Mouse (Mus musculus) MEL (cell line): ENCODE measurements around the gene Gm2381. TPM values are rescaled to one million over a fixed set of nuclear protein-coding genes. Genes with fewer than 3 reads are reported as not detected.
"Not testable (repeated sequence)": the region's sequence is repeated elsewhere in the genome, so short reads cannot be mapped to it uniquely, and the experiment has no call there.

Experiments used
- DNase-seq: peaks from one replicate; pipeline ENCODE4 v3.0.0; 2011; ENCODE audit warnings: low read depth, low spot score
- H3K27ac ChIP-seq: 2 replicates; pipeline ENCODE4 v1.5.1; 2012; ENCODE audit warnings: low read depth, mild to moderate bottlenecking, control low read depth, low read length, moderate library complexity; ENCODE audit not compliant: control insufficient read depth
- H3K27me3 ChIP-seq, 2 experiments: fragments of 150-350 bp in 1 of 2; sonication (generic) in 1 of 2; 2 replicates each; pipeline ENCODE4 v1.6.1; 2012; ENCODE audit warnings: low read length in 2 of 2, mild to moderate bottlenecking in 2 of 2, improper control_type of control experiment in 1 of 2, moderate library complexity in 1 of 2; ENCODE audit not compliant: insufficient read depth in 2 of 2, control insufficient read depth in 1 of 2
- H3K36me3 ChIP-seq, 2 experiments: 2 replicates each; pipeline ENCODE4 v1.6.1; 2012 to 2014; ENCODE audit warnings: low read length in 2 of 2, improper control_type of control experiment in 1 of 2, inconsistent platforms in 1 of 2, mild to moderate bottlenecking in 1 of 2; ENCODE audit not compliant: insufficient read depth in 2 of 2, control insufficient read depth in 1 of 2
- H3K4me1 ChIP-seq, 2 experiments: fragments of 150-350 bp in 1 of 2; sonication (generic) in 1 of 2; 2 replicates each; pipeline ENCODE4 v1.6.1; 2012; ENCODE audit warnings: low read length in 2 of 2, improper control_type of control experiment in 1 of 2, mild to moderate bottlenecking in 1 of 2; ENCODE audit not compliant: insufficient read depth in 2 of 2, control insufficient read depth in 1 of 2
- H3K4me3 ChIP-seq, 2 experiments: fragments of 150-350 bp in 1 of 2; sonication (generic) in 1 of 2; 2 replicates each; pipeline ENCODE4 v1.5.1; 2012; ENCODE audit warnings: low read depth in 2 of 2, low read length in 2 of 2, mild to moderate bottlenecking in 2 of 2, moderate library complexity in 2 of 2, control low read depth in 1 of 2, improper control_type of control experiment in 1 of 2; ENCODE audit not compliant: control insufficient read depth in 1 of 2, insufficient read depth in 1 of 2
- H3K79me2 ChIP-seq: 2 replicates; pipeline ENCODE4 v1.6.1; 2012; ENCODE audit warnings: mild to moderate bottlenecking, low read length, moderate library complexity; ENCODE audit not compliant: control insufficient read depth, poor library complexity, insufficient read depth
- H3K9ac ChIP-seq: 2 replicates; pipeline ENCODE4 v1.6.1; 2012; ENCODE audit warnings: low read depth, mild to moderate bottlenecking, control low read depth, low read length, moderate library complexity; ENCODE audit not compliant: control insufficient read depth, poor library complexity, severe bottlenecking
- H3K9me3 ChIP-seq: fragments of 150-350 bp; sonication (generic); replicated peaks from 2 replicates; pipeline ENCODE4 v1.6.1; 2012; ENCODE audit warnings: mild to moderate bottlenecking, low read length, improper control_type of control experiment, moderate library complexity; ENCODE audit not compliant: insufficient read depth
- CHD1 ChIP-seq: IDR thresholded peaks from 2 replicates; pipeline ENCODE4 v1.6.1; 2012; ENCODE audit warnings: low read depth, mild to moderate bottlenecking, inconsistent platforms, low read length, improper control_type of control experiment
- CHD2 ChIP-seq: IDR thresholded peaks from 2 replicates; pipeline ENCODE4 v1.6.1; 2011; ENCODE audit warnings: low read length, improper control_type of control experiment
- CTCF ChIP-seq, 3 experiments: IDR thresholded peaks in 2 of 3; conservative IDR thresholded peaks in 1 of 3; 2 replicates each; pipeline ENCODE4 v1.5.1; 2011 to 2012; ENCODE audit warnings: low read length in 3 of 3, low read depth in 2 of 3, mild to moderate bottlenecking in 2 of 3, improper control_type of control experiment in 1 of 3, inconsistent platforms in 1 of 3, mixed read lengths in 1 of 3, moderate library complexity in 1 of 3; ENCODE audit not compliant: control insufficient read depth in 1 of 3, insufficient read depth in 1 of 3, poor library complexity in 1 of 3, severe bottlenecking in 1 of 3
- EP300 ChIP-seq, 2 experiments: IDR thresholded peaks; 2 replicates each; pipeline ENCODE4 v1.6.1; 2011; ENCODE audit warnings: improper control_type of control experiment in 2 of 2, low read length in 2 of 2, low read depth in 1 of 2, mild to moderate bottlenecking in 1 of 2
- MEF2A ChIP-seq: IDR thresholded peaks from 2 replicates; pipeline ENCODE4 v1.6.1; 2014; ENCODE audit warnings: low read depth, mild to moderate bottlenecking, inconsistent platforms, low read length, improper control_type of control experiment; ENCODE audit not compliant: poor library complexity, insufficient replicate concordance, severe bottlenecking; ENCODE audit errors: extremely low read depth
- MXI1 ChIP-seq: IDR thresholded peaks from 2 replicates; pipeline ENCODE4 v1.6.1; 2011; ENCODE audit warnings: mild to moderate bottlenecking, low read depth, low read length, improper control_type of control experiment
- POLR2A ChIP-seq, 2 experiments: IDR thresholded peaks; 2 replicates each; pipeline ENCODE4 v1.6.1; 2011 to 2012; ENCODE audit warnings: low read length in 2 of 2, mild to moderate bottlenecking in 2 of 2, control low read depth in 1 of 2, improper control_type of control experiment in 1 of 2, low read depth in 1 of 2, moderate library complexity in 1 of 2; ENCODE audit not compliant: control insufficient read depth in 1 of 2, insufficient read depth in 1 of 2, poor library complexity in 1 of 2
- RAD21 ChIP-seq: IDR thresholded peaks from 2 replicates; pipeline ENCODE4 v1.6.1; 2011; ENCODE audit warnings: mild to moderate bottlenecking, low read depth, low read length, improper control_type of control experiment
- RCOR1 ChIP-seq: IDR thresholded peaks from 2 replicates; pipeline ENCODE4 v1.6.1; 2012; ENCODE audit warnings: low read depth, mild to moderate bottlenecking, inconsistent platforms, low read length, improper control_type of control experiment
- SMC3 ChIP-seq: IDR thresholded peaks from 2 replicates; pipeline ENCODE4 v1.6.1; 2011; ENCODE audit warnings: low read depth, low read length, improper control_type of control experiment
- ZMIZ1 ChIP-seq: IDR thresholded peaks from 2 replicates; pipeline ENCODE4 v1.6.1; 2012; ENCODE audit warnings: low read depth, mild to moderate bottlenecking, inconsistent platforms, low read length, improper control_type of control experiment, moderate library complexity
- polyA plus RNA-seq, 2 experiments: library from polyadenylated mRNA; stranded (reverse) in 1 of 2; unstranded in 1 of 2; fragments of >175 nt in 1 of 2; fragments of >200 nt in 1 of 2; gene quantifications; 2 replicates each; pipeline versions ENCODE4 v1.2.1 to v1.2.4; 2012; ENCODE audit warnings: low replicate concordance in 2 of 2, low read depth in 1 of 2; ENCODE audit not compliant: insufficient read length in 2 of 2, insufficient read depth in 1 of 2, missing spikeins in 1 of 2
- total RNA-seq: library from RNA; depleted of rRNA; stranded (reverse); fragments of 300-350 nt; gene quantifications from 2 replicates; pipeline ENCODE4 v1.2.3, GENCODE M21; 2012; rRNA removed

Gm2381 gene
- total and polyA plus RNA-seq, 3 experiments: not detected

GRCm38 (mm10) chr7:42832221-42832620, 34.8 kb downstream of the Gm2381 start:
- no peak for DNase-seq
- H3K9me3 ChIP-seq: no peaks in the 10 kb centered on the region
- no peaks in the 10 kb centered on the region for H3K79me2 ChIP-seq
- no peak overlapping the region for H3K27ac ChIP-seq
- no peaks in the 10 kb centered on the region for H3K36me3 ChIP-seq
- no peaks in the 10 kb centered on the region for H3K4me1 ChIP-seq
- no peaks in the 10 kb centered on the region for H3K27me3 ChIP-seq
- H3K4me3 ChIP-seq: no peak overlapping the region
- TF ChIP-seq ZMIZ1: no peak
- no peak for TF ChIP-seq EP300 (IDR thresholded peaks at IDR 0.05; ENCODE audit: low read depth in 1 of 2, low read length in 2 of 2)
- TF ChIP-seq CTCF (IDR thresholded peaks at IDR 0.05 in 2 of 3, conservative IDR thresholded peaks at IDR 0.05 in 1 of 3; ENCODE audit: control insufficient read depth in 1 of 3, insufficient read depth in 1 of 3, low read depth in 2 of 3, low read length in 3 of 3, poor library complexity in 1 of 3, severe bottlenecking in 1 of 3): no peak
- no peak for TF ChIP-seq RCOR1
- no peak for TF ChIP-seq MXI1
- no peak for TF ChIP-seq RAD21
- no peak for TF ChIP-seq CHD2
- no peak for TF ChIP-seq CHD1
- TF ChIP-seq MEF2A: no peak
- TF ChIP-seq SMC3: no peak
- TF ChIP-seq POLR2A (IDR thresholded peaks at IDR 0.05; ENCODE audit: control insufficient read depth in 1 of 2, insufficient read depth in 1 of 2, low read depth in 1 of 2, low read length in 2 of 2, poor library complexity in 1 of 2): no peak
- H3K9ac ChIP-seq: no peak overlapping the region

- not testable (repeated sequence) for H3K27ac ChIP-seq, H3K9me3 ChIP-seq, H3K79me2 ChIP-seq, H3K9ac ChIP-seq, H3K4me1 ChIP-seq, H3K27me3 ChIP-seq, H3K36me3 ChIP-seq, DNase-seq, H3K4me3 ChIP-seq
Measured at GRCm38 (mm10) chr7:42793425-42793824, 73.6 kb downstream of the Gm2381 start, which contains the start of gene Vmn2r62. TSS of gene Vmn2r62 (minus strand) at chr7:42793525.

Other genes with a start within 250 kb of the Gm2381 start
- not detected in 2 replicates for gene Zfp976, start 224.6 kb downstream of the Gm2381 start, total RNA-seq
- gene Zfp976, start 224.6 kb downstream of the Gm2381 start, polyA plus RNA-seq: not detected
- gene Zfp975, start 174.5 kb downstream of the Gm2381 start, total RNA-seq: not detected in 2 replicates
- gene Zfp975, start 174.5 kb downstream of the Gm2381 start, polyA plus RNA-seq: not detected
- gene Gm17067, start 140.2 kb downstream of the Gm2381 start, total RNA-seq: not detected in 2 replicates
- not detected for gene Gm17067, start 140.2 kb downstream of the Gm2381 start, polyA plus RNA-seq
- gene Vmn2r62, start 73.7 kb downstream of the Gm2381 start, total RNA-seq: not detected in 2 replicates
- not detected for gene Vmn2r62, start 73.7 kb downstream of the Gm2381 start, polyA plus RNA-seq
- gene Vmn2r63, start 66.6 kb upstream of the Gm2381 start, total RNA-seq: not detected in 2 replicates
- under 1 TPM in 1 of 2 experiments, not detected in 1; 0.08 TPM for gene Vmn2r63, start 66.6 kb upstream of the Gm2381 start, polyA plus RNA-seq
- not detected in 2 replicates for gene Gm9268, start 151.5 kb upstream of the Gm2381 start, total RNA-seq
- not detected for gene Gm9268, start 151.5 kb upstream of the Gm2381 start, polyA plus RNA-seq
- not detected in 2 replicates for gene Zfp936, start 247.0 kb upstream of the Gm2381 start, total RNA-seq
- gene Zfp936, start 247.0 kb upstream of the Gm2381 start, polyA plus RNA-seq: not detected